8 mouse cellular contexts compared by ENCODE assay signal in the genomic region with DNA sequence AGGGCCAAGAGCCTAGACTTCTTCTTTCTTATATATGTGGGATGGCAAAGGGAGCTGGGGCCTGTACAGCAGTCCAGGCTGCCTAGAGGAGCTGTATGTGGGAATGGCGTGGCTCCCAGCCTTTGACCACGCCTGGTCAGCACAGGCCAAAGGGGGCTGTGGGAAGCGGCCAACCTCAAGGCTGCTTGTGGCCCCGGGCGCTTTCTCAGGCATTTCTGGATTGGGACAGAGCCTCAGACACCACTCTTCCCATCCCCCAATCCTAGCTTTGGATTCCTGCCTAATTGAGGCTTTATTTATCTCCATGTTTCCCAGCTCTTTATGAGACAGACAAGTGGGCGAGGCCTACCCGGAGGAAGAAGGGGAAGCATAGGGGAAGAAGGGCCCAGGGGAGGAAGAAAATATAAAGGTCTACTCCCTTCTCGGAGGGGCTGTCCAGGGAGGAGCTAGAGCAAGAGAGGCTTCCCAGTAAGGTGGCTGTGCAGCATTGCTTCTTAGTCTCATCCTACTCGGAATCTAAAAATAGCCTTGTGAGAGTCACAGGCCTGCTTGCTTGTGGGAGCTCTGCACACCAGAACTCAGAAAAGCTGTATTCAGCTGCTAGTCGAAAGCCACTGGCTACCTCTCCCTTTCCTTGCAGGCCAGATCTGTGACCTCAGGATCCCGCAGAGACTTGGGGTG. TPM values are rescaled to one million over a fixed set of nuclear protein-coding genes. Genes with fewer than 3 reads are reported as not detected.
DNase-seq lines count a peak whose midpoint lies in the region; ATAC-seq and TF ChIP-seq lines count a peak whose summit lies in the region.

No protein-coding gene starts in this region.

- TF ChIP-seq EP300 in heart, adult 2 months (IDR thresholded peaks at IDR 0.05; ENCODE audit: insufficient read depth, low read depth, low read length) = no peak

- intact Hi-C loops in heart, adult 2 months (cut with DNase I) = loop anchor here (2.0 kb wide), 1 partner anchor 17 kb away; no protein-coding TSS in a partner anchor
- intact Hi-C loops in left cerebral cortex, postnatal 36 days (cut with DNase I) = loop anchor here (2.0 kb wide), 1 partner anchor 45 kb away; no protein-coding TSS in a partner anchor

- TF ChIP-seq POLR2A in brain, embryonic 14.5 days (IDR thresholded peaks at IDR 0.05; ENCODE audit: borderline replicate concordance, extremely low read depth, insufficient read depth, insufficient read length, poor library complexity, severe bottlenecking) = no peak
- no peak for TF ChIP-seq POLR2A in heart, adult 2 months (IDR thresholded peaks at IDR 0.05; ENCODE audit: insufficient read depth, low read depth, low read length)
- no peak for TF ChIP-seq POLR2A in kidney, adult 2 months (IDR thresholded peaks at IDR 0.05; ENCODE audit: low read depth, low read length)

- no peak overlapping the region for H3K4me3 ChIP-seq in embryonic facial prominence, embryonic 11.5 days (ENCODE audit: low read depth, low read length)
- peak overlapping the region; percentile 10 for H3K4me3 ChIP-seq in heart, adult 2 months
- no peak overlapping the region for H3K4me3 ChIP-seq in kidney, adult 2 months (ENCODE audit: insufficient read depth, low read depth, low read length)
- no peak overlapping the region for H3K4me3 ChIP-seq in midbrain, embryonic 13.5 days (replicated peaks)
- no peak overlapping the region for H3K4me3 ChIP-seq in stomach, embryonic 15.5 days (replicated peaks)

- H3K4me2 ChIP-seq in embryonic facial prominence, embryonic 11.5 days (ENCODE audit: low read depth, low read length) = 0 out of 2 replicates have a peak overlapping the region, but pooled peaks have one; percentile 3
- H3K4me2 ChIP-seq in midbrain, embryonic 13.5 days (replicated peaks) = peak overlapping the region; percentile 21; the same call in 1 of the 2 replicates
- peak overlapping the region; percentile 37 for H3K4me2 ChIP-seq in stomach, embryonic 15.5 days

- DNase-seq in brain, embryonic 14.5 days (ENCODE audit: low read depth) = peak; percentile 90
- DNase-seq in embryonic facial prominence, embryonic 11.5 days (ENCODE audit: low spot score) = peak; percentile 52
- peak; percentile 76 to 81 for DNase-seq in heart, adult 2 months
- DNase-seq in kidney, adult 2 months = peak; percentile 84
- DNase-seq in left cerebral cortex, postnatal 36 days (ENCODE audit: low spot score in 2 of 2) = peak; percentile 66

- TF ChIP-seq CTCF in brain, embryonic 14.5 days (IDR thresholded peaks at IDR 0.05; ENCODE audit: borderline replicate concordance, extremely low read depth, insufficient read depth, insufficient read length) = no peak
- no peak for TF ChIP-seq CTCF in heart, adult 2 months (IDR thresholded peaks at IDR 0.05)
- TF ChIP-seq CTCF in kidney, adult 2 months (conservative IDR thresholded peaks at IDR 0.05; ENCODE audit: insufficient read depth, insufficient read length, low read depth, low read length) = no peak

- no peak for ATAC-seq in embryonic facial prominence, embryonic 11.5 days (replicated peaks; ENCODE audit: insufficient number of reproducible peaks, low FRiP score, low TSS enrichment, low read depth)
- ATAC-seq in midbrain, embryonic 13.5 days = peak; percentile 60
- peak; percentile 79 for ATAC-seq in stomach, embryonic 15.5 days (ENCODE audit: insufficient read depth, low FRiP score, low read depth)
- no peak for ATAC-seq in monocyte, adult 5-6 weeks (replicated peaks; ENCODE audit: insufficient number of reproducible peaks, low FRiP score, low TSS enrichment, poor library complexity, severe bottlenecking)

- no peaks in the 10 kb centered on the region for H3K27me3 ChIP-seq in embryonic facial prominence, embryonic 11.5 days (ENCODE audit: control insufficient read depth, insufficient read depth, low read length)
- no peaks in the 10 kb centered on the region for H3K27me3 ChIP-seq in heart, adult 2 months (ENCODE audit: control insufficient read depth, insufficient read depth, low read length)
- no peaks in the 10 kb centered on the region for H3K27me3 ChIP-seq in kidney, adult 2 months (replicated peaks; ENCODE audit: control insufficient read depth, insufficient read depth, low read length)
- H3K27me3 ChIP-seq in midbrain, embryonic 13.5 days = no peaks in the 10 kb centered on the region
- H3K27me3 ChIP-seq in stomach, embryonic 15.5 days (replicated peaks) = no peaks in the 10 kb centered on the region

- no peaks in the 10 kb centered on the region for H3K9me3 ChIP-seq in embryonic facial prominence, embryonic 11.5 days (replicated peaks; ENCODE audit: control insufficient read depth, low read length)
- no peaks in the 10 kb centered on the region for H3K9me3 ChIP-seq in midbrain, embryonic 13.5 days
- no peaks in the 10 kb centered on the region for H3K9me3 ChIP-seq in stomach, embryonic 15.5 days

- peak overlapping the region; percentile 71 for H3K27ac ChIP-seq in embryonic facial prominence, embryonic 11.5 days (replicated peaks; ENCODE audit: low read depth, low read length)
- H3K27ac ChIP-seq in heart, adult 2 months = peak overlapping the region; percentile 88
- H3K27ac ChIP-seq in kidney, adult 2 months (ENCODE audit: insufficient read depth, low read depth, low read length) = peak overlapping the region; percentile 88
- H3K27ac ChIP-seq in midbrain, embryonic 13.5 days = peak overlapping the region; percentile 80
- H3K27ac ChIP-seq in stomach, embryonic 15.5 days = peak overlapping the region; percentile 95

- 33% methylated on average over 11 of the region's 11 CpGs for WGBS in embryonic facial prominence, embryonic 11.5 days
- WGBS in heart, adult 2 months = 7% methylated on average over 11 of the region's 11 CpGs
- 46% methylated on average over 11 of the region's 11 CpGs for WGBS in kidney, adult 2 months
- WGBS in midbrain, embryonic 13.5 days = 31% methylated on average over 11 of the region's 11 CpGs
- WGBS in stomach, embryonic 15.5 days = 34% methylated on average over 11 of the region's 11 CpGs

- H3K79me2 ChIP-seq in heart, adult 2 months (replicated peaks; ENCODE audit: control insufficient read depth, insufficient read depth, low read length) = peaks cover 9% of the 10 kb centered on the region

- peaks cover 6% of the 10 kb centered on the region; the same call in 1 of the 2 replicates for H3K4me1 ChIP-seq in embryonic facial prominence, embryonic 11.5 days (ENCODE audit: control insufficient read depth, insufficient read depth, low read length)
- peaks cover 33% of the 10 kb centered on the region for H3K4me1 ChIP-seq in heart, adult 2 months (ENCODE audit: control insufficient read depth, insufficient read depth, low read length)
- peaks cover 34% of the 10 kb centered on the region for H3K4me1 ChIP-seq in kidney, adult 2 months (ENCODE audit: control insufficient read depth, insufficient read depth, low read length)
- H3K4me1 ChIP-seq in midbrain, embryonic 13.5 days (replicated peaks) = peaks cover 41% of the 10 kb centered on the region
- H3K4me1 ChIP-seq in stomach, embryonic 15.5 days = peaks cover 20% of the 10 kb centered on the region

- no peak overlapping the region for H3K9ac ChIP-seq in embryonic facial prominence, embryonic 11.5 days (replicated peaks; ENCODE audit: low read length)
- 0 out of 2 replicates have a peak overlapping the region, but pooled peaks have one; percentile 51 for H3K9ac ChIP-seq in heart, adult 2 months (ENCODE audit: low read depth, low read length)
- H3K9ac ChIP-seq in midbrain, embryonic 13.5 days (replicated peaks) = 0 out of 2 replicates have a peak overlapping the region, but pooled peaks have one; percentile 24
- H3K9ac ChIP-seq in stomach, embryonic 15.5 days = no peak overlapping the region

- H3K36me3 ChIP-seq in embryonic facial prominence, embryonic 11.5 days (replicated peaks; ENCODE audit: control insufficient read depth, insufficient read depth, low read depth, low read length) = no peaks in the 10 kb centered on the region
- H3K36me3 ChIP-seq in heart, adult 2 months (ENCODE audit: control insufficient read depth, insufficient read depth, low read length) = peaks cover 53% of the 10 kb centered on the region
- no peaks in the 10 kb centered on the region for H3K36me3 ChIP-seq in kidney, adult 2 months (ENCODE audit: control insufficient read depth, insufficient read depth, low read length)
- no peaks in the 10 kb centered on the region for H3K36me3 ChIP-seq in midbrain, embryonic 13.5 days
- H3K36me3 ChIP-seq in stomach, embryonic 15.5 days = no peaks in the 10 kb centered on the region

RNA-seq across cellular contexts. Expression of gene Mprip, which starts 47.0 kb away (rescaled TPM):
- 100 and 146 TPM in 2 replicates for polyA plus RNA-seq in brain, embryonic 14.5 days (2012; rRNA removed)
- polyA plus RNA-seq in embryonic facial prominence, embryonic 11.5 days (2014; fragmentation: Nextera tagmentation; extraction: Ambion mirVana) = 63.9 and 64.8 TPM in 2 replicates
- 100 to 1,000 TPM; 132 to 142 TPM for total RNA-seq in heart, adult 2 months (2021)
- 77.1 and 81.6 TPM in 2 replicates for polyA plus RNA-seq in heart, adult 2 months (2012; rRNA removed)
- polyA plus RNA-seq in kidney, adult 2 months (2012; rRNA removed) = 107 and 115 TPM in 2 replicates
- total RNA-seq in left cerebral cortex, postnatal 36 days (2021) = 100 to 1,000 TPM; 293 to 299 TPM
- polyA plus RNA-seq in midbrain, embryonic 13.5 days (2015; fragmentation: Nextera tagmentation; extraction: Ambion mirVana) = 37.1 and 39.3 TPM in 2 replicates
- polyA plus RNA-seq in stomach, embryonic 15.5 days (2015; fragmentation: Nextera tagmentation; extraction: Ambion mirVana) = 75.3 and 78.2 TPM in 2 replicates
- total RNA-seq in monocyte, adult 5-6 weeks (2017) = 38.2 to 66.7 TPM (median 55.7 TPM) in 3 replicates

Comparison
In these comparisons a context has a peak if more than half of its experiments do, and no peak if none do; other contexts are left out.
1. ATAC-seq: peak in midbrain, embryonic 13.5 days (single experiment) and stomach, embryonic 15.5 days (single experiment); none in embryonic facial prominence, embryonic 11.5 days (single experiment) and monocyte, adult 5-6 weeks (single experiment).
2. H3K9ac ChIP-seq: peak in heart, adult 2 months (single experiment) and midbrain, embryonic 13.5 days (single experiment); none in embryonic facial prominence, embryonic 11.5 days (single experiment) and stomach, embryonic 15.5 days (single experiment).
3. Peak in every context shown above with its lines, with median percentiles within 50 percentile points of each other: DNase-seq, H3K27ac ChIP-seq and H3K4me2 ChIP-seq.